Mouse (Mus musculus): ENCODE measurements around the gene Ttc30a1. TPM values are rescaled to one million over a fixed set of nuclear protein-coding genes. Genes with fewer than 3 reads are reported as not detected.
"Not testable (repeated sequence)": the region's sequence is repeated elsewhere in the genome, so short reads cannot be mapped to it uniquely, and the experiment has no call there.

Ttc30a1 gene
- polyA plus RNA-seq (2015; fragmentation: Nextera tagmentation; extraction: Ambion mirVana), result 5.8 TPM in 2 replicates

DNA sequence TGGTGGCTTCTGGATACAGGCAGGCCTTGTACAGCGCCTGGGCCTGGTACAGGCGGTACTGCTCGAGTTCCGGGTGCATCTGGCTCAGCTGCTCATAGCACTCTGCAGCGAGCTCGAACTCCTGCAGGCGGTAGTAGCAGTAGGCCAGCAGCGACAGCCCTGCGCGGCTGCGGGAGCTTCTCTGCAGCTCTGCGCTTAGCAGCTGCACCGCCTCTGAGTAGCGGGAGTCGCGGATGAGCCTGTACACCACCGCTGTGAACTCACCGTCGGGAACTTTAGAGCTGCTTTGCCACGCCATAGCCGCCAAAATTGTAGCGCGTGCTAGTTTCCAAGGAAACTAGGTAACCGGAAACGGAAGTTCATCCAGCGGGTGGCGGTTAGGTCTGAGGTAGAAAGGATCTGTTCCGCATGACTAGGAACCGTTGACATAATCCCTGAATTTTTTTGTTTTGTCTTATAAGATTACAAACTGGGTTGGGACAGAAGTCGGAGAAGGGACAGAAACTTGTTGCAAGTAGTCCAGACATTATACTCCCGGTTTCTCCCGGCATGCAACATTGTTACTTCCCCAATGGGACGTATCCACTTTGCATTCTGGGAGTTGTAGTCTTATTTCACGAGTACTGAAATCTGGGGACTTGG, at the start of gene Ttc30a1:
Ttc30a1 (minus strand) TSS at position 528 of the 642 bp plus-strand sequence.
- ATAC-seq, result peak; percentile 87
- peak within 1 kb of the TSS; percentile 39; the same call in 1 of the 2 replicates for H3K9ac ChIP-seq
- not testable (repeated sequence) for H3K27me3 ChIP-seq (replicated peaks); H3K9me3 ChIP-seq; H3K4me1 ChIP-seq (replicated peaks); H3K36me3 ChIP-seq; H3K27ac ChIP-seq
- H3K4me3 ChIP-seq (replicated peaks), result peak within 1 kb of the TSS; percentile 45
- WGBS, result 3% methylated on average over 31 of the region's 34 CpGs
- H3K4me2 ChIP-seq (replicated peaks), result peak within 1 kb of the TSS; percentile 74

DNA sequence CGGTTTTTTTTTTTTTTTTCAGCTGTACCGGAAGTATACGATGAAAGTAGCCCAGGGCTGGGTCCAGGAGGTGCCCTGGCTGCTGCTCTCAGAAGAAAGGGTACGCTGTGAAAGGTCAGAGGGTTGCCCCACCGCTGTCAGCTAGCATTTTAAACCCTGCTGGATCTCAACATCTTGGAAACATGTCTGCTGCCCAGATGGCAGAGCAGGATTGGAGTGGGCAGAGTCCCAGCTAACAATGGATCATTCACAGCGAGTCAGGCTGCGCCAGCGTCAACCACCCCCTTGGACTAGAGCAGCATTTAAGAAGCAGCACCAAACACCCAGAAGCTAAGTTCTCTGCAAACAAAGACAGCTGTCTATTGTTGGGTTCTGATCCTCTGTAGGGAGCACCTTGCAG, 48.3 kb upstream of the Ttc30a1 start:
- no peak for ATAC-seq
- WGBS, result 52% methylated on average over 8 of the region's 8 CpGs
- H3K9ac ChIP-seq, result no peak overlapping the region
- peak overlapping the region; percentile 47; the same call in 1 of the 2 replicates for H3K4me2 ChIP-seq (replicated peaks)
- no peaks in the 10 kb centered on the region for H3K36me3 ChIP-seq
- no peak overlapping the region for H3K27ac ChIP-seq
- H3K27me3 ChIP-seq (replicated peaks), result no peaks in the 10 kb centered on the region
- H3K4me3 ChIP-seq (replicated peaks), result no peak overlapping the region
- H3K4me1 ChIP-seq (replicated peaks), result peaks cover 8% of the 10 kb centered on the region
- H3K9me3 ChIP-seq, result no peaks in the 10 kb centered on the region

DNA sequence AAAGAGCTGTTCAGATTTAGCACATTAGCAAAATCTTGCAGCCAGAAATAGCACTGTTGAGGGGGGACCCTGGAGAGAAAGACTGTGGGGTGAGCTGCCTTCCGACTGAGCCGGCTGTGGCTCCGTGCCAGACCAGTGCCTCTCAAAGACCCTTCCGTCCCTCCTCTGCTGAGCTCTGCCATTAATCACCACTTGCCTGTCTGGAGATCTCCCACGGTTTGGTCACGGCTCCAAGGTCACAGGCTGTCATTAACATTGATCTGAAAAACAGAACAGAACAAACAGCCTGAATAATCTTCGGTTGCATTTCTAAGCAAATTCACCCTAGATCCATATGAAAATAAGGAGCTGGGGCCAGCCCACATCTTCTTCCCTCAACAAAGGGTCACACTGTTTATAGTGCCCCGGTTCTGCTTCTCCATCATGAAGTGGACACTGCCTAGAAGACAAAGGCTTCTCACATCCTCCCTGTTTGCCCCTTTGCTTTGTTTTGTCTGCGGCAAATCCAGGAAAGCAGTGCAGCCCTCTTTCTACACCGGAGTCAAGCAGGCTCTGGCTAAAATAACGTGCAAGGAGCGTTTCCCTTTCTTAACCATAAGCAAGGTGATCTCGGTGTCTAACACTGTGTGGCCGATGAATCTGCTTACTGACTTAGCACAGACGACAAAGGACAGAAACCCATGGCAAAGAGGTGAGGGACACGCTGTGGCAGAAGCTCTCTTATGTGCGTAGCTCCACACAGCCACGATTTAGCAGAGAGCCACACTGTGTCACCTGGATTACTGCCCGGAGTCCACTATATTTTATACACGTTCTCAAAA, 47.5 kb upstream of the Ttc30a1 start:
- Histone ChIP-seq H3K4me2 (replicated peaks) (peak overlapping the region; percentile 47), H3K4me3 (replicated peaks) (no peak overlapping the region), H3K27ac (peak overlapping the region; percentile 45), H3K9me3 (no peaks in the 10 kb centered on the region), H3K27me3 (replicated peaks) (no peaks in the 10 kb centered on the region), H3K4me1 (replicated peaks) (peaks cover 8% of the 10 kb centered on the region), H3K9ac (no peak overlapping the region), H3K36me3 (no peaks in the 10 kb centered on the region)
- ATAC-seq, result peak; percentile 61; the same call in 1 of the 2 replicates
- WGBS, result 20% methylated on average over 20 of the region's 20 CpGs

DNA sequence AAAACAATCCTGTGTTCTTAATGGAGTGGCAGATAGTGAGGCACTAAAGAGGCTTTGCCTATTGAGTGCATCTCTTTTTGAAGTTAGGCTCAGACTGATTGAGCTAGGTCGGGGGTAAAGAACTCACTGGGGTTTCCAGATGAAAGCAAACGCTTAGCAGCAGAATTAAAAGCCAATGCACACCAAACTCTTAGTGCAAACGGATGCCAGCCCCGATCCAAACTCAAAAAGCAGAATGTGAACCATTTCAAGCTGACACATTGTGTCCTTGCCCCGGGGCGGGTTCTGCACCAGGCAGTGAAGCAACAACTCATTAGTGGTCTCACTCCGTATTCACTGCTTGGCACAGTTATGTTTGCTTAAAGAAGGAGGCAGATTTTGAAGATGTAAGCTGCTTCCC, 35.1 kb upstream of the Ttc30a1 start:
- H3K9me3 ChIP-seq, result no peaks in the 10 kb centered on the region
- no peaks in the 10 kb centered on the region for H3K4me1 ChIP-seq (replicated peaks)
- ATAC-seq, result no peak
- WGBS, result 30% methylated on average over 7 of the region's 7 CpGs
- H3K27ac ChIP-seq, result no peak overlapping the region
- no peak overlapping the region for H3K9ac ChIP-seq
- H3K27me3 ChIP-seq (replicated peaks), result no peaks in the 10 kb centered on the region
- H3K4me2 ChIP-seq (replicated peaks), result no peak overlapping the region
- no peaks in the 10 kb centered on the region for H3K36me3 ChIP-seq
- H3K4me3 ChIP-seq (replicated peaks), result no peak overlapping the region

DNA sequence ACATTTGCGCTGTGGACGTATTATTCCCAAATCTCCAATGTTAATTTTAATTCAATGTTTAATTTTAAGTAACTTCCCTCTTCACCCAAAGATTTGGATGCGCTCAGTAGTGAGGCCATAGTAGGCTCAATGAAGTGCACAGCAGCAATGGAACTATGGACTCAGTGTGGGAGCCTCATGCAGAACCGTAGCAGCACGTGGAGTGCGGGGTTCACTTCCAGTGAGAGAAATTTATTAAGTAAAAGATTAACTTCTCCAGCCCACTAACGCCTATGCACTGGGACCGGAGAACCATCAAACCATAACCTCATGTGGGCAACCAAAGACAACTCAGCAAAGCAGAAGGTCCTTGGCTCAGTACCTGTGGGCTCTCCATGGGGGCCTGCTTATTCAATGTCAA, 34.4 kb upstream of the Ttc30a1 start:
- no peak overlapping the region for H3K4me3 ChIP-seq (replicated peaks)
- H3K9me3 ChIP-seq, result no peaks in the 10 kb centered on the region
- 74% methylated on average over 8 of the region's 8 CpGs for WGBS
- H3K9ac ChIP-seq, result no peak overlapping the region
- H3K4me1 ChIP-seq (replicated peaks), result no peaks in the 10 kb centered on the region
- H3K27me3 ChIP-seq (replicated peaks), result no peaks in the 10 kb centered on the region
- H3K4me2 ChIP-seq (replicated peaks), result no peak overlapping the region
- no peaks in the 10 kb centered on the region for H3K36me3 ChIP-seq
- H3K27ac ChIP-seq, result no peak overlapping the region
- ATAC-seq, result no peak

DNA sequence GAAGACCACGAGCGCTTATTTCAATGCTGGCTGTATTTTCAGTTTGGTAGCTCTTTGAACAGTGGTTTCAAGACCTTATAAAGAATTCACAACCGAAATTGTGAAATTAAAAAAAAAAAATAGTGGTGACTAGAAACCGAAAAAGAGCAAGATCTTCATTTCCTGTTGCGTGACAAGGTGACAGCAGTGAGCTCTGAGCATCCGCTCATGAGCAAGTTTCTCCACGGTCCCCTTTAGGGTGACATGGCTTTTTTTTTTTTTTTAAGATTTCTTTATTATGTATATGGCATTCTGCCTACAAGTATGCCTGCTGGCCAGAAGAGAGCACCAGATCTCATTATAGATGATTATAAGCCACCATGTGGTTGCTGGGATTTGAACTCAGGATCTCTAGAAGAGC, 33.7 kb upstream of the Ttc30a1 start:
- ATAC-seq, result no peak
- no peak overlapping the region for H3K4me3 ChIP-seq (replicated peaks)
- H3K9ac ChIP-seq, result no peak overlapping the region
- no peaks in the 10 kb centered on the region for H3K27me3 ChIP-seq (replicated peaks)
- no peak overlapping the region for H3K27ac ChIP-seq
- WGBS, result 96% methylated on average over 7 of the region's 7 CpGs
- no peaks in the 10 kb centered on the region for H3K36me3 ChIP-seq
- no peaks in the 10 kb centered on the region for H3K9me3 ChIP-seq
- H3K4me2 ChIP-seq (replicated peaks), result no peak overlapping the region
- no peaks in the 10 kb centered on the region for H3K4me1 ChIP-seq (replicated peaks)

DNA sequence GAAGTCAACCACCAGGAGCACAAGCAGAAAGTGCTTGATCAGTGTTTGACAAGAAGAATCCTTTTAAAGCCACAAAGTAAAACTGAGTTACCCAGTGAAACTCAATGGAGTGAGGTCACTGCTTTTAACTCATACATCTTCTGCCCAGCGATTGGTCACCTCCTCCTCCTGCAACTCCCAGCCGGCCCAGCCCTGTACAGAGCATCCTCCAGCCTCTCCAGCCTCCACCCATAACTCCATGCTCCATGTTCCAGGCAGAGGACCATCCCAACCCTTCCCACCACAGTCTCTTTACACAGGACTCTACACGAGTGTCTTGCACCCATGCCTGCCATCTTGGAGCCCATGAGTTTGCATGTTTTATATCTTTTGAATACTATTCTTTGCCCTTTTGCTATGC, 32.9 kb upstream of the Ttc30a1 start:
- H3K9ac ChIP-seq, result no peak overlapping the region
- 81% methylated on average over 3 of the region's 3 CpGs for WGBS
- no peaks in the 10 kb centered on the region for H3K27me3 ChIP-seq (replicated peaks)
- no peaks in the 10 kb centered on the region for H3K4me1 ChIP-seq (replicated peaks)
- no peak overlapping the region for H3K4me3 ChIP-seq (replicated peaks)
- ATAC-seq, result no peak
- H3K4me2 ChIP-seq (replicated peaks), result no peak overlapping the region
- H3K9me3 ChIP-seq, result no peaks in the 10 kb centered on the region
- no peak overlapping the region for H3K27ac ChIP-seq
- H3K36me3 ChIP-seq, result no peaks in the 10 kb centered on the region

DNA sequence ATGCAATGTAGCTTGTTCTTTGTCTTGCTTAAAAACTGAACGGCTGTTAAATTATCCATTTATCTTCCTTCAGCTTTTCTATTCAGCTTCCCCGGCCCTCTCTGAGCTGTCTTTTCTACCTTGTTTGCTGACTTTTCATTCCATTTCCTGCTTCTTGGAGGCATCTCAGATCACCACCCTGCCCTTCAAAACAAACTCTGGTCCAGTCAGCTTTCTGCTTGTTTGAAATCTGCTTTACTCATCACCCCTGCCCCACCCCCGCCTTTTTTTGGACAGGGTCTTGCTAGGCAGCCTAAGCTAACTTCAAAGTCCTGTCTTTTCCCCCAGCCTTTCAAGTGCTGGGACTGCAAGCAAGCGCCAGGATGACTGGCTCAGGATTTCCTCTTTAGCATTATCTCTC, 24.4 kb upstream of the Ttc30a1 start:
- ATAC-seq, result no peak
- no peaks in the 10 kb centered on the region for H3K27me3 ChIP-seq (replicated peaks)
- WGBS, result 28% methylated on average over 4 of the region's 4 CpGs
- H3K36me3 ChIP-seq, result no peaks in the 10 kb centered on the region
- no peak overlapping the region for H3K4me3 ChIP-seq (replicated peaks)
- H3K4me1 ChIP-seq (replicated peaks), result no peaks in the 10 kb centered on the region
- no peaks in the 10 kb centered on the region for H3K9me3 ChIP-seq
- H3K27ac ChIP-seq, result no peak overlapping the region
- no peak overlapping the region for H3K9ac ChIP-seq
- H3K4me2 ChIP-seq (replicated peaks), result no peak overlapping the region

DNA sequence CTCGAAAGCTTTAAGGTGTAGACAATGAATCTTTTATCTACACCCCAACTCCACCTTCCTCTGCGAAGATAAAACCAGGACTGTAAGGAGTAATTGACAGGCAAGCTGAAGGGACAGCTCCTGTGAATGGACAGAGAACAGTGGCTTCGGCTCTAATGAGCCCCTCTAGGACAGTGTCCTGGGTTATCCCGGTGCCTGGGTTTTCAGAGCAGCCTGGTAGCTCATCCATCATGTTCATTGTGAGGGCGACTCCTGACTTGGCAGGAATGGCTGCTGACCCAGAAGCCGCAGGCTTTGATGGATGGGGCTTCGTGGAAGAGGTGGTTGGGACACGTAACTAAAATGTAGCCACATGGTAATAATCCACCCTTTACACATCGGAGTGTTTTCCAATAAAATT, 21.1 kb upstream of the Ttc30a1 start:
- Histone ChIP-seq H3K4me1 (replicated peaks) (peaks cover 9% of the 10 kb centered on the region), H3K4me2 (replicated peaks) (no peak overlapping the region), H3K36me3 (no peaks in the 10 kb centered on the region), H3K27me3 (replicated peaks) (no peaks in the 10 kb centered on the region), H3K9ac (no peak overlapping the region), H3K4me3 (replicated peaks) (no peak overlapping the region), H3K9me3 (no peaks in the 10 kb centered on the region), H3K27ac (no peak overlapping the region)
- 53% methylated on average over 9 of the region's 9 CpGs for WGBS
- ATAC-seq, result no peak

DNA sequence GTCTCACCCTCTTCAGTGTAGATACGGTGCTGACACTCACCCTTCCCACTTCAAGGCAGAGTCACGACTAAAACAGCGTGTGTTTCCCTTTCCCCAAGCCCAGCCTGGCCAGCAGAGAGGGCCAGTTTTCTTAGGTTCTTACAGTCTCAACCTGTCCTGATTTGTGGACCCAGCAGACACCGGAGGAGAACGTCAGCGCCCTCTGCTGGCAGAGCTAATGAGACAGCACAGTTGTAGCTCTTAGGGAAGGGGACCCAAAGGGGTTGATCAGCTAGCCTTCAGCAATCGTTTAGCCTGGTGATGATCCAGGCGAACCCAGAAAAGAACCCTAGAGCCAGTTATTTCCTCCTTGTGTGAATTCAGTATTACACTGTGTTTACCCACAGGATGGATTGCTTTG, 19.6 kb upstream of the Ttc30a1 start:
- ATAC-seq, result no peak
- 47% methylated on average over 8 of the region's 8 CpGs for WGBS

DNA sequence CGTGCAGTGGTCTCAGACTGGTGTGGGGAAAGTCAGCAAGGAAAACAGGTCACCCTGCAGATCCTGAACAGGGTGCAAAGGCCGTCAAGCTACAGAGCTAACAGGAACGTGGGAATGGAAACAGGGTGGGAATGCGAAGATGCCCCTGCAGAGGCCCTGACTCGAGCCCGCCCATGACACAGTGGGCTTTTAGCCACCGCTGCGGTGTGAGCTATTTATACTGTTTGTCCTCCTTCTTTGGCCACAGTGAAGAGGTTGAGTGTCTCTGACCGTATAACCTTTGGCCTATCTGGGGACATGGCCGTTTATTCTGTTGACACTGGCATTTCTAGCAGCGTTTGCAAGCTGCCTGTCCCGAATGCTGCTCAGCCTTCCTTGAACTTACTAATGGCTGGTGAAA, 17.9 kb upstream of the Ttc30a1 start:
- H3K9ac ChIP-seq, result no peak overlapping the region
- no peak overlapping the region for H3K4me2 ChIP-seq (replicated peaks)
- H3K4me3 ChIP-seq (replicated peaks), result no peak overlapping the region
- ATAC-seq, result no peak
- no peaks in the 10 kb centered on the region for H3K36me3 ChIP-seq
- H3K4me1 ChIP-seq (replicated peaks), result peaks cover 9% of the 10 kb centered on the region
- no peaks in the 10 kb centered on the region for H3K9me3 ChIP-seq
- WGBS, result 35% methylated on average over 12 of the region's 12 CpGs
- no peak overlapping the region for H3K27ac ChIP-seq
- H3K27me3 ChIP-seq (replicated peaks), result no peaks in the 10 kb centered on the region

More for the DNA sequence above, 19.6 kb upstream of the Ttc30a1 start:
- no peaks in the 10 kb centered on the region for H3K9me3 ChIP-seq
- no peak overlapping the region for H3K27ac ChIP-seq
- no peak overlapping the region for H3K4me2 ChIP-seq (replicated peaks)
- H3K9ac ChIP-seq, result no peak overlapping the region
- no peaks in the 10 kb centered on the region for H3K36me3 ChIP-seq
- H3K4me3 ChIP-seq (replicated peaks), result no peak overlapping the region
- H3K27me3 ChIP-seq (replicated peaks), result no peaks in the 10 kb centered on the region
- peaks cover 9% of the 10 kb centered on the region for H3K4me1 ChIP-seq (replicated peaks)

DNA sequence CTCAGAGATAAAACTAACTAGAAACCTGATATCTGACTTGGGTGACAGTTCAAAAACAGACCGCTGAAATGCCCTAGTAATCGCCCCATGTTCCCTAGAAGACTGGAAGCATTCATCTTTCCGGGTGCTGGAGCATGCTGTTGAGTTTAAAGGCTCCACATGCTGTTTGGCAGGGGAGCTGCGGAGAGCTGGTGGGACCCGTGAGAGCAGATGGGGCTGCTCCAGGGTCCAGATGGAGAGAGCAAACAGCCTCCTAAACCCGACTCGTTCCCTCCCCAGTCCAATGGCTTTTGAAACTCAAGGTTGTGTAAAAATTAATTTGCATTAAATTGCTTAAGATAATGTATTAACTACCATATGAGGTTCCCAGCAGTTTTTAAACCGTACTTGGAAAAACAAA, 16.9 kb upstream of the Ttc30a1 start:
- 22% methylated on average over 8 of the region's 8 CpGs for WGBS
- Histone ChIP-seq H3K9me3 (no peaks in the 10 kb centered on the region), H3K36me3 (no peaks in the 10 kb centered on the region), H3K4me2 (replicated peaks) (no peak overlapping the region), H3K27ac (no peak overlapping the region), H3K27me3 (replicated peaks) (no peaks in the 10 kb centered on the region), H3K4me1 (replicated peaks) (peaks cover 9% of the 10 kb centered on the region), H3K9ac (no peak overlapping the region), H3K4me3 (replicated peaks) (no peak overlapping the region)
- no peak for ATAC-seq

DNA sequence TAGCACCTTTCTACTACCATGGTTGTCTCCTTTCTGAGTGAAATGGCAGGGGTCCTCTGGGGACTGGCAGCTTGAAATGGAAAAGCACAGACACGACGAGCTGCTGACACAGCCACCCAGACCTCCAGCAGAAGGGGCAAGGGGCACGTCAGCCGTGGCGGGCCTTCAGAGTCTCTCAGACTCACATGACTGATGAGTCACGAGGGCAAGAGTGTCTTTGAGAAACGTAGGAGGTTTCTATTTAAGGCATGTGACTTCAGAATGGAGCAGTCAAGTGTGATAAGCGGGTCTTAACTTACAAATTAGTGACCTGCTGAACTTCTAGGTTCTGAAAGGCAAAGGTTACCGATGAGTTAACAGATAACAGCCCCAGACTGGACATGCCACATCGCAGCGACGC, 16.0 kb upstream of the Ttc30a1 start:
- Histone ChIP-seq H3K27ac (no peak overlapping the region), H3K36me3 (no peaks in the 10 kb centered on the region), H3K4me2 (replicated peaks) (no peak overlapping the region), H3K9ac (no peak overlapping the region), H3K27me3 (replicated peaks) (no peaks in the 10 kb centered on the region), H3K9me3 (no peaks in the 10 kb centered on the region), H3K4me3 (replicated peaks) (no peak overlapping the region), H3K4me1 (replicated peaks) (peaks cover 9% of the 10 kb centered on the region)
- 49% methylated on average over 12 of the region's 12 CpGs for WGBS
- peak; percentile 73 for ATAC-seq
